Mouse (Mus musculus) heart, adult 18-20 months (tissue): ENCODE results near the gene Zfp983. TPM values are rescaled to one million over a fixed set of nuclear protein-coding genes. Genes with fewer than 3 reads are reported as not detected.

Experiments
- total RNA-seq, 2 experiments: library from RNA; stranded (reverse); gene quantifications; 2 replicates each; pipeline ENCODE4 v1.2.3; 2021

Gene Zfp983
- total RNA-seq, 2 experiments from 2014 or later = 2.1 to 2.2 TPM

Other genes with a start within 250 kb of the Zfp983 start
- gene Zfp54, start 227.4 kb upstream of the Zfp983 start, total RNA-seq = under 1 TPM; 0.89 to 0.95 TPM
- 1 to 10 TPM; 5.9 to 6.9 TPM for gene Zfp51, start 200.2 kb upstream of the Zfp983 start, total RNA-seq
- gene Zfp53, start 161.6 kb upstream of the Zfp983 start, total RNA-seq = 1 to 10 TPM; 2.1 to 2.4 TPM
- 1 to 10 TPM; 5.1 to 5.8 TPM for gene Zfp52, start 115.1 kb upstream of the Zfp983 start, total RNA-seq
- 1 to 10 TPM; 3.2 to 3.5 TPM for gene Zfp948, start 83.6 kb upstream of the Zfp983 start, total RNA-seq
- not detected for gene Gm10226, start 41.2 kb downstream of the Zfp983 start, total RNA-seq
- gene Zfp760, start 57.1 kb downstream of the Zfp983 start, total RNA-seq = 1 to 10 TPM; 1.3 to 1.5 TPM
- gene Zfp229, start 80.2 kb downstream of the Zfp983 start, total RNA-seq = 1 to 10 TPM; 4.1 to 5.6 TPM
- gene Zfp820, start 195.1 kb downstream of the Zfp983 start, total RNA-seq = under 1 TPM; 0.57 to 0.98 TPM